Mouse (Mus musculus): ENCODE results near the gene Ghdc. TPM values are rescaled to one million over a fixed set of nuclear protein-coding genes. Genes with fewer than 3 reads are reported as not detected.
"Not testable (repeated sequence)": the region's sequence is repeated elsewhere in the genome, so short reads cannot be mapped to it uniquely, and the experiment has no call there.

The Ghdc gene
- polyA plus RNA-seq, 1 experiment from 2014 or later, result 9.6 TPM

- not testable (repeated sequence) for H3K9ac ChIP-seq (ENCODE audit: low read depth, low read length); H3K4me3 ChIP-seq (ENCODE audit: low read length); H3K27ac ChIP-seq (ENCODE audit: low read depth, low read length); H3K9me3 ChIP-seq (ENCODE audit: control insufficient read depth, low read length); H3K4me1 ChIP-seq (ENCODE audit: control insufficient read depth, insufficient read depth, low read depth, low read length); H3K27me3 ChIP-seq (replicated peaks; ENCODE audit: control insufficient read depth, insufficient read depth, low read length); ATAC-seq; H3K4me2 ChIP-seq (ENCODE audit: low read length)
- WGBS, result 76% methylated on average over 9 of the region's 9 CpGs
- peaks cover 11% of the 10 kb centered on the region; the same call in 1 of the 2 replicates for H3K36me3 ChIP-seq (ENCODE audit: control insufficient read depth, insufficient read depth, low read length)
Measured at GRCm38 (mm10) chr11:100790644-100791043, 19.9 kb upstream of the Ghdc start.

GRCm38 (mm10) chr11:100789702-100790101, 18.9 kb upstream of the Ghdc start:
- Histone ChIP-seq H3K9ac (ENCODE audit: low read depth, low read length) (no peak overlapping the region), H3K27me3 (replicated peaks; ENCODE audit: control insufficient read depth, insufficient read depth, low read length) (no peaks in the 10 kb centered on the region), H3K4me2 (ENCODE audit: low read length) (no peak overlapping the region), H3K4me3 (ENCODE audit: low read length) (no peak overlapping the region), H3K36me3 (ENCODE audit: control insufficient read depth, insufficient read depth, low read length) (peaks cover 11% of the 10 kb centered on the region; the same call in 1 of the 2 replicates), H3K27ac (ENCODE audit: low read depth, low read length) (no peak overlapping the region), H3K4me1 (ENCODE audit: control insufficient read depth, insufficient read depth, low read depth, low read length) (no peaks in the 10 kb centered on the region), H3K9me3 (ENCODE audit: control insufficient read depth, low read length) (no peaks in the 10 kb centered on the region)
- WGBS, result 79% methylated on average over 3 of the region's 3 CpGs
- ATAC-seq, result no peak

GRCm38 (mm10) chr11:100785774-100786173, 15.0 kb upstream of the Ghdc start:
- H3K27me3 ChIP-seq (replicated peaks; ENCODE audit: control insufficient read depth, insufficient read depth, low read length), result no peaks in the 10 kb centered on the region
- 87% methylated on average over 2 of the region's 2 CpGs for WGBS
- H3K4me2 ChIP-seq (ENCODE audit: low read length), result no peak overlapping the region
- no peak overlapping the region for H3K27ac ChIP-seq (ENCODE audit: low read depth, low read length)
- H3K36me3 ChIP-seq (ENCODE audit: control insufficient read depth, insufficient read depth, low read length), result peaks cover 24% of the 10 kb centered on the region
- H3K9ac ChIP-seq (ENCODE audit: low read depth, low read length), result no peak overlapping the region
- H3K4me3 ChIP-seq (ENCODE audit: low read length), result no peak overlapping the region
- no peaks in the 10 kb centered on the region for H3K9me3 ChIP-seq (ENCODE audit: control insufficient read depth, low read length)
- no peak for ATAC-seq
- H3K4me1 ChIP-seq (ENCODE audit: control insufficient read depth, insufficient read depth, low read depth, low read length), result no peaks in the 10 kb centered on the region

GRCm38 (mm10) chr11:100784286-100784685, 13.5 kb upstream of the Ghdc start:
- WGBS, result 76% methylated on average over 8 of the region's 8 CpGs
- H3K9ac ChIP-seq (ENCODE audit: low read depth, low read length), result no peak overlapping the region

DNA sequence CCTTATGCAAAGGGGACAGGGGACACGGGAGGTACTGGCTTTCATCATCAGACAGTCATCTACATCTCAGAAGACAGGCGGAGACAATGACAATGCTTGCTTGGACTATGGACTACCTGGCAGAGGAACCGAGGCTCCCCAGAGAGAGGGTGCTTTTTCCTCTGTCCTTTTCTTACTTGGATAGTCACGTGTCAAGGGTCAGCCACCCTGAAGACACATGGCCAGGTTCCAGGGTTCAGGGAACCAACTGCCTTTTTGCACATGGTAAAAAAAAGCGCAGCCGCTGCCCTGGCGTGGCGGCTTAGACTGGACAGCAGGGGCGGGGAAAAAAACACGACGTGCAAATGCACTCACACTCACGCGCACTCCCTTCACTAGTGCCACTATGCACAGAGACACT, 11.8 kb upstream of the Ghdc start:
- H3K4me2 ChIP-seq (ENCODE audit: low read length), result no peak overlapping the region
- no peaks in the 10 kb centered on the region for H3K4me1 ChIP-seq (ENCODE audit: control insufficient read depth, insufficient read depth, low read depth, low read length)
- 86% methylated on average over 13 of the region's 13 CpGs for WGBS
- H3K9ac ChIP-seq (ENCODE audit: low read depth, low read length), result no peak overlapping the region
- no peak overlapping the region for H3K4me3 ChIP-seq (ENCODE audit: low read length)
- H3K36me3 ChIP-seq (ENCODE audit: control insufficient read depth, insufficient read depth, low read length), result peaks cover 25% of the 10 kb centered on the region
- H3K27ac ChIP-seq (ENCODE audit: low read depth, low read length), result no peak overlapping the region
- H3K27me3 ChIP-seq (replicated peaks; ENCODE audit: control insufficient read depth, insufficient read depth, low read length), result no peaks in the 10 kb centered on the region
- H3K9me3 ChIP-seq (ENCODE audit: control insufficient read depth, low read length), result no peaks in the 10 kb centered on the region
- ATAC-seq, result no peak

More at GRCm38 (mm10) chr11:100784286-100784685, 13.5 kb upstream of the Ghdc start:
- Histone ChIP-seq H3K27me3 (replicated peaks; ENCODE audit: control insufficient read depth, insufficient read depth, low read length) (no peaks in the 10 kb centered on the region), H3K9me3 (ENCODE audit: control insufficient read depth, low read length) (no peaks in the 10 kb centered on the region), H3K27ac (ENCODE audit: low read depth, low read length) (no peak overlapping the region), H3K4me2 (ENCODE audit: low read length) (no peak overlapping the region), H3K4me3 (ENCODE audit: low read length) (no peak overlapping the region), H3K36me3 (ENCODE audit: control insufficient read depth, insufficient read depth, low read length) (peaks cover 31% of the 10 kb centered on the region), H3K4me1 (ENCODE audit: control insufficient read depth, insufficient read depth, low read depth, low read length) (no peaks in the 10 kb centered on the region)
- ATAC-seq, result no peak

DNA sequence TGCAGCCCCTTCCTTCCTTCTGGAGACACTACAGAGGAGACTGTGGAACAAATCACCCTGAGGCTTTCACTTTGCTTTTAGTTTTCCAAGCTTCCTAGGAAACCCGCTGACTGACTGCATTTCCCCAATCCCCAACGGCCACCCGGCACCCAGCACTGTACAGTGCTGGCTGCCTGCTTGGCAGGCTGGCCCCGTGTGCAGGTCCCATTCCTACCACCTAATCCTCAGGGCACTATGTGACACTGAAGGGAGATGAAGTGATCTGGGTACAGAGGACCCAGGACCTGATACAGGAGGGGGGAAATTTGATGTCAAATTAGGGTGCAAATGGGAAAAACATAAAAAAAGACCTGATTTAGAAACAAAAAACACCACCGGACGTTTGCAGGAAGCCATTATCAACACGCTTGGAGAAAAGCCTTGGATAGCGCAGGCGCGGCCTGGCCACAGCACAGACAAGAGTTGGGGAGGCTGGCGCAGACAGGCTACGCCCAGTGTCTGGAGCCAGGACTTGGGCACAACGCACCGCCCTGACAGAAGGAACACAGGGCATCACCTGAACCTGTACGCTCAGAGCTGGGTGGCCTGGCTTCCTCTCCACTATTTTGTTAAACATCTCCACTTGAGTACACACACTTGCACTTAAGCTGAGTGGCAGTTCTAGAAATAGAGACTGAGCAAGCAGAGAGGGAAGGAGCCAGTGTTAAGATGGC, 11.2 kb upstream of the Ghdc start:
- 91% methylated on average over 15 of the region's 15 CpGs for WGBS
- no peak for ATAC-seq
- H3K9ac ChIP-seq (ENCODE audit: low read depth, low read length), result no peak overlapping the region
- no peak overlapping the region for H3K4me2 ChIP-seq (ENCODE audit: low read length)
- no peak overlapping the region for H3K4me3 ChIP-seq (ENCODE audit: low read length)
- no peaks in the 10 kb centered on the region for H3K27me3 ChIP-seq (replicated peaks; ENCODE audit: control insufficient read depth, insufficient read depth, low read length)
- H3K9me3 ChIP-seq (ENCODE audit: control insufficient read depth, low read length), result no peaks in the 10 kb centered on the region
- H3K27ac ChIP-seq (ENCODE audit: low read depth, low read length), result no peak overlapping the region
- peaks cover 22% of the 10 kb centered on the region for H3K36me3 ChIP-seq (ENCODE audit: control insufficient read depth, insufficient read depth, low read length)
- no peaks in the 10 kb centered on the region for H3K4me1 ChIP-seq (ENCODE audit: control insufficient read depth, insufficient read depth, low read depth, low read length)

DNA sequence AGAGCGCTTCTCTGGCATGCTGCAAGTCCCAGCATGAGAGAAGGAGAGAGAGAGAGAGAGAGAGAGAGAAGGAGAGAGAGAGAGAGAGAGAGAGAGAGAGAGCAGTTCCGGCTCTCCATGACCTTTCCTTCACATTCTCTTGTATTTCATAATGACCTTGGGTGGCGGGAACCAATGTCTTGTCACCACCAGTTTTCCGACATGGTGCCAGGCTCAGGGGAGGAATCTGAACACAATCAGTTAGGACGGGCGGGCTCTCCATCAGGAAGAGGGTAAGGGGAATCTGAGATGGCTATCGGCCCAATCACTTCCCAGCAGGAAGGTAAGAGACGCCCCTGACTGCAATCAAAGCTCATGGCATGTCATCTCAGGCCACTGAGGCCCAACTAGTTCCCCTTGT, 9.5 kb upstream of the Ghdc start:
- Histone ChIP-seq H3K36me3 (ENCODE audit: control insufficient read depth, insufficient read depth, low read length) (peaks cover 21% of the 10 kb centered on the region), H3K4me3 (ENCODE audit: low read length) (no peak overlapping the region), H3K4me2 (ENCODE audit: low read length) (no peak overlapping the region), H3K4me1 (ENCODE audit: control insufficient read depth, insufficient read depth, low read depth, low read length) (no peaks in the 10 kb centered on the region), H3K27me3 (replicated peaks; ENCODE audit: control insufficient read depth, insufficient read depth, low read length) (no peaks in the 10 kb centered on the region), H3K27ac (ENCODE audit: low read depth, low read length) (no peak overlapping the region), H3K9me3 (ENCODE audit: control insufficient read depth, low read length) (no peaks in the 10 kb centered on the region), H3K9ac (ENCODE audit: low read depth, low read length) (no peak overlapping the region)
- no peak for ATAC-seq
- 78% methylated on average over 8 of the region's 8 CpGs for WGBS

- H3K9ac ChIP-seq (ENCODE audit: low read depth, low read length), result no peak overlapping the region
- H3K36me3 ChIP-seq (ENCODE audit: control insufficient read depth, insufficient read depth, low read length), result peaks cover 18% of the 10 kb centered on the region
- no peaks in the 10 kb centered on the region for H3K9me3 ChIP-seq (ENCODE audit: control insufficient read depth, low read length)
- H3K4me2 ChIP-seq (ENCODE audit: low read length), result no peak overlapping the region
- H3K27ac ChIP-seq (ENCODE audit: low read depth, low read length), result no peak overlapping the region
- no peaks in the 10 kb centered on the region for H3K27me3 ChIP-seq (replicated peaks; ENCODE audit: control insufficient read depth, insufficient read depth, low read length)
- H3K4me1 ChIP-seq (ENCODE audit: control insufficient read depth, insufficient read depth, low read depth, low read length), result no peaks in the 10 kb centered on the region
- no peak for ATAC-seq
- H3K4me3 ChIP-seq (ENCODE audit: low read length), result no peak overlapping the region
- 84% methylated on average over 3 of the region's 3 CpGs for WGBS
Measured at GRCm38 (mm10) chr11:100778069-100778468, 7.3 kb upstream of the Ghdc start.

GRCm38 (mm10) chr11:100775921-100776320, 5.2 kb upstream of the Ghdc start:
- Histone ChIP-seq H3K27ac (ENCODE audit: low read depth, low read length) (no peak overlapping the region), H3K4me2 (ENCODE audit: low read length) (no peak overlapping the region), H3K4me1 (ENCODE audit: control insufficient read depth, insufficient read depth, low read depth, low read length) (no peaks in the 10 kb centered on the region), H3K9me3 (ENCODE audit: control insufficient read depth, low read length) (no peaks in the 10 kb centered on the region), H3K4me3 (ENCODE audit: low read length) (no peak overlapping the region), H3K9ac (ENCODE audit: low read depth, low read length) (no peak overlapping the region), H3K27me3 (replicated peaks; ENCODE audit: control insufficient read depth, insufficient read depth, low read length) (no peaks in the 10 kb centered on the region), H3K36me3 (ENCODE audit: control insufficient read depth, insufficient read depth, low read length) (peaks cover 8% of the 10 kb centered on the region; the same call in 1 of the 2 replicates)
- 85% methylated on average over 10 of the region's 10 CpGs for WGBS
- ATAC-seq, result no peak

Measured in hindbrain, embryonic 16.5 days (tissue).